Mouse (Mus musculus) lung, embryonic 15.5 days (tissue): ENCODE data around the gene Zfp710. TPM values are rescaled to one million over a fixed set of nuclear protein-coding genes. Genes with fewer than 3 reads are reported as not detected.

Experiments
- ATAC-seq: fragments of 200-750 bp; cut with Nextera tagmentation; 2 replicates; pipeline ENCODE4 v1.8.0; 2017; ENCODE audit warnings: moderate number of reproducible peaks, borderline replicate concordance; ENCODE audit not compliant: low FRiP score, low TSS enrichment; ENCODE audit errors: extremely low read depth
- H3K27ac ChIP-seq: fragments of 300-500 bp; sonication (generic); 2 replicates; pipeline ENCODE4 v1.5.1; 2015; ENCODE audit warnings: moderate library complexity, mild to moderate bottlenecking, inconsistent platforms
- H3K27me3 ChIP-seq: fragments of 300-500 bp; sonication (generic); 2 replicates; pipeline ENCODE4 v1.6.1; 2015; ENCODE audit warnings: inconsistent platforms
- H3K36me3 ChIP-seq: fragments of 300-500 bp; sonication (generic); 2 replicates; pipeline ENCODE4 v1.6.1; 2015; ENCODE audit warnings: inconsistent platforms
- H3K4me1 ChIP-seq: fragments of 300-500 bp; sonication (generic); 2 replicates; pipeline ENCODE4 v1.6.1; 2015; ENCODE audit warnings: inconsistent platforms
- H3K4me2 ChIP-seq: fragments of 300-500 bp; sonication (generic); 2 replicates; pipeline ENCODE4 v1.6.1; 2015; ENCODE audit warnings: inconsistent platforms, mild to moderate bottlenecking, moderate library complexity
- H3K4me3 ChIP-seq: fragments of 300-500 bp; sonication (generic); 2 replicates; pipeline ENCODE4 v1.5.1; 2015; ENCODE audit warnings: mild to moderate bottlenecking, inconsistent platforms
- H3K9ac ChIP-seq: fragments of 300-500 bp; sonication (generic); 2 replicates; pipeline ENCODE4 v1.6.1; 2015; ENCODE audit warnings: inconsistent platforms
- H3K9me3 ChIP-seq: fragments of 300-500 bp; sonication (generic); 2 replicates; pipeline ENCODE4 v1.6.1; 2016; ENCODE audit warnings: inconsistent platforms
- WGBS: fragments of 180-500 bp; shearing (Covaris S2); methylation state at CpG from one replicate; pipeline ENCODE4 v1.1.7; 2015; 5-methylcytosine and 5-hydroxymethylcytosine counted together
- polyA plus RNA-seq: library from polyadenylated mRNA; unstranded; fragments of >200 nt; fragmentation: Nextera tagmentation; extraction: Ambion mirVana; gene quantifications from 2 replicates; pipeline ENCODE4 v1.2.1, GENCODE M21; 2015

Gene Zfp710
- polyA plus RNA-seq, 1 experiment from 2014 or later = 17.6 TPM

- H3K9ac ChIP-seq = no peak overlapping the region
- H3K4me1 ChIP-seq = peaks cover 57% of the 10 kb centered on the region
- no peak overlapping the region for H3K27ac ChIP-seq
- no peak overlapping the region for H3K4me3 ChIP-seq
- no peak overlapping the region for H3K4me2 ChIP-seq
- H3K27me3 ChIP-seq = no peaks in the 10 kb centered on the region
- ATAC-seq = no peak
- 92% methylated on average over 17 of the region's 17 CpGs for WGBS
- no peaks in the 10 kb centered on the region for H3K9me3 ChIP-seq
- H3K36me3 ChIP-seq = no peaks in the 10 kb centered on the region
Observed at GRCm38 (mm10) chr7:80062083-80062826, 37.6 kb downstream of the Zfp710 start.

GRCm38 (mm10) chr7:80063244-80063643 lies 38.6 kb downstream of the Zfp710 start:
- Histone ChIP-seq H3K9me3 (no peaks in the 10 kb centered on the region), H3K27me3 (no peaks in the 10 kb centered on the region), H3K9ac (no peak overlapping the region), H3K36me3 (no peaks in the 10 kb centered on the region), H3K4me2 (no peak overlapping the region), H3K27ac (no peak overlapping the region), H3K4me3 (no peak overlapping the region), H3K4me1 (peaks cover 54% of the 10 kb centered on the region)
- 70% methylated on average over 5 of the region's 5 CpGs for WGBS
- ATAC-seq = no peak

- Histone ChIP-seq H3K4me1 (peaks cover 51% of the 10 kb centered on the region), H3K27ac (no peak overlapping the region), H3K4me3 (no peak overlapping the region), H3K9ac (no peak overlapping the region), H3K27me3 (no peaks in the 10 kb centered on the region), H3K36me3 (no peaks in the 10 kb centered on the region), H3K4me2 (no peak overlapping the region), H3K9me3 (no peaks in the 10 kb centered on the region)
- WGBS = 69% methylated on average over 15 of the region's 15 CpGs
- ATAC-seq = no peak
Observed at GRCm38 (mm10) chr7:80063902-80064736, 39.5 kb downstream of the Zfp710 start.

- H3K4me3 ChIP-seq = no peak overlapping the region
- peaks cover 51% of the 10 kb centered on the region for H3K4me1 ChIP-seq
- H3K9ac ChIP-seq = no peak overlapping the region
- no peaks in the 10 kb centered on the region for H3K9me3 ChIP-seq
- H3K27me3 ChIP-seq = no peaks in the 10 kb centered on the region
- no peak overlapping the region for H3K4me2 ChIP-seq
- no peaks in the 10 kb centered on the region for H3K36me3 ChIP-seq
- H3K27ac ChIP-seq = no peak overlapping the region
- 89% methylated on average over 3 of the region's 3 CpGs for WGBS
- ATAC-seq = no peak
Observed at GRCm38 (mm10) chr7:80065250-80065649, 40.6 kb downstream of the Zfp710 start.

- Histone ChIP-seq H3K36me3 (no peaks in the 10 kb centered on the region), H3K4me2 (no peak overlapping the region), H3K27ac (peak overlapping the region; percentile 63), H3K4me3 (no peak overlapping the region), H3K27me3 (no peaks in the 10 kb centered on the region), H3K9me3 (no peaks in the 10 kb centered on the region), H3K9ac (no peak overlapping the region), H3K4me1 (peaks cover 54% of the 10 kb centered on the region)
- no peak for ATAC-seq
- 58% methylated on average over 13 of the region's 13 CpGs for WGBS
Observed at GRCm38 (mm10) chr7:80066675-80067455, 42.3 kb downstream of the Zfp710 start.

- Histone ChIP-seq H3K4me2 (no peak overlapping the region), H3K36me3 (no peaks in the 10 kb centered on the region), H3K4me1 (peaks cover 62% of the 10 kb centered on the region), H3K9me3 (no peaks in the 10 kb centered on the region), H3K9ac (no peak overlapping the region), H3K27me3 (no peaks in the 10 kb centered on the region), H3K27ac (no peak overlapping the region), H3K4me3 (no peak overlapping the region)
- no peak for ATAC-seq
- WGBS = 64% methylated on average over 5 of the region's 7 CpGs
Observed at GRCm38 (mm10) chr7:80068341-80068740, 43.7 kb downstream of the Zfp710 start.

GRCm38 (mm10) chr7:80069615-80070327 lies 45.2 kb downstream of the Zfp710 start:
- Histone ChIP-seq H3K4me2 (peak overlapping the region; percentile 25; the same call in 1 of the 2 replicates), H3K27ac (peak overlapping the region; percentile 72), H3K9me3 (no peaks in the 10 kb centered on the region), H3K4me3 (no peak overlapping the region), H3K27me3 (no peaks in the 10 kb centered on the region), H3K4me1 (peaks cover 66% of the 10 kb centered on the region), H3K36me3 (no peaks in the 10 kb centered on the region), H3K9ac (no peak overlapping the region)
- ATAC-seq = peak; percentile 67
- WGBS = 7% methylated on average over 13 of the region's 13 CpGs

- H3K4me1 ChIP-seq = peaks cover 80% of the 10 kb centered on the region
- H3K4me2 ChIP-seq = no peak overlapping the region
- H3K4me3 ChIP-seq = no peak overlapping the region
- H3K9ac ChIP-seq = no peak overlapping the region
- H3K27ac ChIP-seq = no peak overlapping the region
- WGBS = 90% methylated on average over 9 of the region's 9 CpGs
- ATAC-seq = no peak
- H3K9me3 ChIP-seq = no peaks in the 10 kb centered on the region
- no peaks in the 10 kb centered on the region for H3K36me3 ChIP-seq
- no peaks in the 10 kb centered on the region for H3K27me3 ChIP-seq
Observed at GRCm38 (mm10) chr7:80071209-80071608, 46.6 kb downstream of the Zfp710 start.

- H3K9ac ChIP-seq = no peak overlapping the region
- H3K4me2 ChIP-seq = no peak overlapping the region
- no peak overlapping the region for H3K27ac ChIP-seq
- no peak overlapping the region for H3K4me3 ChIP-seq
- no peaks in the 10 kb centered on the region for H3K9me3 ChIP-seq
- no peak for ATAC-seq
- no peaks in the 10 kb centered on the region for H3K27me3 ChIP-seq
- WGBS = 64% methylated on average over 6 of the region's 6 CpGs
- H3K4me1 ChIP-seq = peaks cover 84% of the 10 kb centered on the region
- H3K36me3 ChIP-seq = no peaks in the 10 kb centered on the region
Observed at GRCm38 (mm10) chr7:80072297-80072696, 47.7 kb downstream of the Zfp710 start.

- no peak for ATAC-seq
- Histone ChIP-seq H3K4me3 (no peak overlapping the region), H3K27ac (no peak overlapping the region), H3K36me3 (no peaks in the 10 kb centered on the region), H3K4me1 (peaks cover 88% of the 10 kb centered on the region), H3K9ac (no peak overlapping the region), H3K4me2 (no peak overlapping the region), H3K9me3 (no peaks in the 10 kb centered on the region), H3K27me3 (no peaks in the 10 kb centered on the region)
- 60% methylated on average over 8 of the region's 8 CpGs for WGBS
Observed at GRCm38 (mm10) chr7:80073506-80073905, 48.9 kb downstream of the Zfp710 start.

GRCm38 (mm10) chr7:80074921-80075441 lies 50.4 kb downstream of the Zfp710 start:
- Histone ChIP-seq H3K36me3 (no peaks in the 10 kb centered on the region), H3K4me1 (peaks cover 82% of the 10 kb centered on the region), H3K27ac (peak overlapping the region; percentile 76), H3K9ac (no peak overlapping the region), H3K4me3 (no peak overlapping the region), H3K27me3 (no peaks in the 10 kb centered on the region), H3K9me3 (no peaks in the 10 kb centered on the region), H3K4me2 (0 out of 2 replicates have a peak overlapping the region, but pooled peaks have one; percentile 7)
- 36% methylated on average over 5 of the region's 5 CpGs for WGBS
- ATAC-seq = peak; percentile 39; the same call in 1 of the 2 replicates
